Mouse (Mus musculus) lung, embryonic 14.5 days (tissue): ENCODE data around the gene Taok3. TPM values are rescaled to one million over a fixed set of nuclear protein-coding genes. Genes with fewer than 3 reads are reported as not detected.
A peak's percentile ranks its signal among the peaks of the same experiment; 100 is the strongest.

Experiments
- ATAC-seq: fragments of 200-750 bp; cut with Nextera tagmentation; 2 replicates; pipeline ENCODE4 v1.8.0; 2017; ENCODE audit warnings: mild to moderate bottlenecking, moderate TSS enrichment, moderate library complexity; ENCODE audit not compliant: insufficient read depth
- DNase-seq: peaks from one replicate; pipeline ENCODE4 v3.0.0-alpha.2; 2015
- H3K27ac ChIP-seq: fragments of 300-500 bp; sonication (generic); 2 replicates; pipeline ENCODE4 v1.5.1; 2014; ENCODE audit warnings: low read depth, mild to moderate bottlenecking, moderate library complexity
- H3K27me3 ChIP-seq: fragments of 300-500 bp; sonication (generic); 2 replicates; pipeline ENCODE4 v1.6.1; 2014; ENCODE audit warnings: low read length, control low read depth; ENCODE audit not compliant: insufficient read depth
- H3K36me3 ChIP-seq: fragments of 300-500 bp; sonication (generic); 2 replicates; pipeline ENCODE4 v1.6.1; 2014; ENCODE audit warnings: control low read depth; ENCODE audit not compliant: insufficient read depth
- H3K4me1 ChIP-seq: fragments of 300-500 bp; sonication (generic); 2 replicates; pipeline ENCODE4 v1.6.1; 2014; ENCODE audit warnings: antibody characterized with exemption, control low read depth; ENCODE audit not compliant: insufficient read depth
- H3K4me2 ChIP-seq: fragments of 300-500 bp; sonication (generic); 2 replicates; pipeline ENCODE4 v1.6.1; 2014; ENCODE audit warnings: mild to moderate bottlenecking
- H3K4me3 ChIP-seq: fragments of 300-500 bp; sonication (generic); 2 replicates; pipeline ENCODE4 v1.5.1; 2014; ENCODE audit warnings: low read depth, low read length
- H3K9ac ChIP-seq: fragments of 300-500 bp; sonication (generic); 2 replicates; pipeline ENCODE4 v1.6.1; 2014
- H3K9me3 ChIP-seq: fragments of 300-500 bp; sonication (generic); 2 replicates; pipeline ENCODE4 v1.6.1; 2016; ENCODE audit warnings: low read depth, low read length, control low read depth
- CTCF ChIP-seq: IDR thresholded peaks from 2 replicates; pipeline ENCODE4 v1.5.1; 2016; ENCODE audit warnings: antibody characterized with exemption, low read depth
- WGBS: fragments of 180-500 bp; shearing (Covaris S2); extraction: QIAGEN DNeasy Blood & Tissue Kit; methylation state at CpG from one replicate; pipeline ENCODE4 v1.1.7; 2014; 5-methylcytosine and 5-hydroxymethylcytosine counted together
- polyA plus RNA-seq: library from polyadenylated mRNA; unstranded; fragments of >200 nt; fragmentation: Nextera tagmentation; extraction: Ambion mirVana; gene quantifications from 2 replicates; pipeline ENCODE4 v1.2.1, GENCODE M21; 2014

The Taok3 gene
- polyA plus RNA-seq, 1 experiment from 2014 or later: 18.8 TPM

DNA sequence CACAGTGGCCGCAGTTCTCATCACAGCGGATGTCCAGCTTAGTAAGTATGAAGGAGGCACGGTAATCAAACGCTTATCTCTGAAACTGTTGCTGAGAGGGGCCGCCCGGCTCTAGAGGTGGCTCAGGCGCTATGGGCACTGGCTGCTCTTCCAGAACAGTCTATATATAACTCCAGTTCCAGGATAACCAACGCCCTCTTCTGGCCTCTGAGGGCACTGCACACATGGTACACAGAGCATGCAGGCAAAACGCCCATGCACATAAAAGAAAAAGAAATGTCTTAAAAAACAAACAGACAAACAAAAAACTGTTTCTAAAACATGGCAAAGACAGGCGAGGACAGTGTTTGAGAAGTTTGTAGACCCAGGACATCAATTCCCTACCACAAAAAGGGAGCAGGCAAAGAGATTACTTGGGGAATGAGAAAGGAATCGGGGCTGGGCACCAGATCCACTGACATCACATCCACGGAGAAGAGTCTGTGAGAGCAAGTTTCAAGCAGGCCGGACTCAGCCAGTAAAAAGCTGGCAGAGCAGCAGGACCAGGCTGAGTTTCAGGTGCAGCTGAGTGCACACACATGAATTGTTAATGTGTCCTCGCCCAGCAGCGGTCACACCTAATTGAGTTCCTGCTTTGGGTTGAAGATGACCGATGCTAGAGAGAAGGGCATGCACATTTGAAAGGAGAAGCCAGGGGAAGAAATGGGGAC lies 8.7 kb upstream of the Taok3 start:
- Histone ChIP-seq H3K27me3 (no peaks in the 10 kb centered on the region), H3K36me3 (peaks cover 70% of the 10 kb centered on the region), H3K9ac (no peak overlapping the region), H3K4me1 (no peaks in the 10 kb centered on the region), H3K27ac (no peak overlapping the region), H3K9me3 (no peaks in the 10 kb centered on the region), H3K4me2 (no peak overlapping the region), H3K4me3 (no peak overlapping the region)
- TF ChIP-seq CTCF: no peak
- no peak for ATAC-seq
- no peak for DNase-seq
- 89% methylated on average over 16 of the region's 16 CpGs for WGBS

GRCm38 (mm10) chr5:117111774-117112112 lies 8.2 kb upstream of the Taok3 start:
- WGBS: 98% methylated on average over 7 of the region's 7 CpGs
- H3K36me3 ChIP-seq: peaks cover 65% of the 10 kb centered on the region
- no peak overlapping the region for H3K9ac ChIP-seq
- DNase-seq: no peak
- TF ChIP-seq CTCF: no peak
- no peak overlapping the region for H3K4me2 ChIP-seq
- no peak for ATAC-seq
- no peak overlapping the region for H3K4me3 ChIP-seq
- H3K27me3 ChIP-seq: no peaks in the 10 kb centered on the region
- H3K4me1 ChIP-seq: no peaks in the 10 kb centered on the region
- no peak overlapping the region for H3K27ac ChIP-seq
- H3K9me3 ChIP-seq: no peaks in the 10 kb centered on the region

- 90% methylated on average over 7 of the region's 7 CpGs for WGBS
- no peak overlapping the region for H3K4me2 ChIP-seq
- H3K4me3 ChIP-seq: no peak overlapping the region
- peak; percentile 36 for TF ChIP-seq CTCF
- no peaks in the 10 kb centered on the region for H3K27me3 ChIP-seq
- no peak for ATAC-seq
- peaks cover 50% of the 10 kb centered on the region for H3K36me3 ChIP-seq
- DNase-seq: peak; percentile 48
- H3K9me3 ChIP-seq: no peaks in the 10 kb centered on the region
- H3K9ac ChIP-seq: no peak overlapping the region
- H3K4me1 ChIP-seq: no peaks in the 10 kb centered on the region
- H3K27ac ChIP-seq: no peak overlapping the region
These were observed 6.6 kb upstream of the Taok3 start for GRCm38 (mm10) chr5:117113330-117113729.

- peak; percentile 73 for DNase-seq
- H3K9ac ChIP-seq: peak overlapping the region; percentile 85
- WGBS: 4% methylated on average over 16 of the region's 16 CpGs
These were observed 5.2 kb upstream of the Taok3 start for GRCm38 (mm10) chr5:117114581-117115192.

DNA sequence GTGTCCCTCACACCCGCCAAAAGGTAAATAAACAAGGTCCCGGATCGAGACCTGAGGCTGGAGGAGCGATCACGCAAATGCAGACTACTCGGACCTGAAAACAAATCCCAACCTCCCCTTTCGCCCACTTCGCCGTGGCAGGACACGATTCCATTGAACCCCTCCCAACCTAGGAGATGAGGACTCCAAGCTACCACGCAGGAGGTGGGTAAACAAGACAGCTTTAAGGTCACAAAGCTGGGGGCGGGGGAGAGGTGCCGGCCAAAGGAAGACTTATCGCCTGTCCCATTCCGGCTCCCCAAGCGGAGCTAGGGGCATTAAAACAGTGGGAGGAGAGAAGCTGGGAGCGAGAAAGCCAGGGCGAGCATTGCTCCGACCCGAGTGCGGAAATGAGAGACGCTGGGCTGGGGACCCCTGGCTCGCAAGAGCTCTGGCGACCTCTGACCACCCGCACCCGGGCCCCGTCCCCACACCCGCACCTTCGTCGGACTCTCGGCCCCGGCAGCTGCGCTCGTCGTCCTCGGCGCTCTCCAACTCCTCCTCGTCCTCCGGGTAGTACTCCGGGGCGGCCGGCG lies 4.6 kb upstream of the Taok3 start:
- peak; percentile 9; the same call in 1 of the 2 replicates for ATAC-seq

More at GRCm38 (mm10) chr5:117114581-117115192, 5.2 kb upstream of the Taok3 start:
- H3K9me3 ChIP-seq: no peaks in the 10 kb centered on the region
- H3K4me1 ChIP-seq: no peaks in the 10 kb centered on the region
- H3K4me3 ChIP-seq: peak overlapping the region; percentile 97
- peak overlapping the region; percentile 92 for H3K4me2 ChIP-seq
- 0 out of 2 replicates have a peak overlapping the region, but pooled peaks have one; percentile 82 for H3K27ac ChIP-seq
- H3K27me3 ChIP-seq: no peaks in the 10 kb centered on the region
- H3K36me3 ChIP-seq: peaks cover 36% of the 10 kb centered on the region
- no peak for ATAC-seq
- peak; percentile 78 for TF ChIP-seq CTCF

DNA sequence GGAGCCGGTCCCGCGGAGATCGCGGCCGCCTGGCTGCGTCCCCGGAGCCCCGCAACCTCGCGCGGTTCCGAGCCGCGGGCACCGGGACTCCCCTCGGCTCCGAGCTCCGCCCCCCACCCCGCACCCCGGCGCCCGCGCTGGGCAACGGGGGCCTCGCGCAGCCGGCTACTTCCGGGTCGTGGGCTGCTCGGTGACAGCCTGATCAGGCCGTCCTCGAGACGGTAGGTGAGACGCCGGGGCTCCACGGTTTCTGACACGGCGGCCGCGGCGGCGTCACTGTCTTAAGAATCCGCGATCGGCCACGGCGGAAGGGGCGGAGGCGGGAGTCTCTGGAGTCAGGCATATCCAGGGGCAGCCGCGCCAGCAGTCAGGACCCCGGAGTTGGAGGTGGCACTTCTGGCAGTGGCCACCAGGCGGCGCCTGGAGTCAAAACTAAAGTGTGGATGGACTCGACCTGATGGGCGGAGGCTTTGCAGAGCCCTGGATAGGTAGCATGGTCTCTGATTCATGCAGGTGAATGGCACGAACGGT lies 4.0 kb upstream of the Taok3 start, which contains the start of gene Suds3:
Suds3 (minus strand) TSS at position 278 of the 531 bp plus-strand sequence.
- Histone ChIP-seq H3K4me2 (peak within 1 kb of the TSS; percentile 92), H3K36me3 (peaks cover 25% of the 10 kb centered on the region), H3K4me3 (peak within 1 kb of the TSS; percentile 97), H3K27ac (peak within 1 kb of the TSS; percentile 82), H3K9me3 (no peaks in the 10 kb centered on the region), H3K27me3 (no peaks in the 10 kb centered on the region), H3K9ac (peak within 1 kb of the TSS; percentile 85), H3K4me1 (peaks cover 3% of the 10 kb centered on the region)
- WGBS: under 1% methylated on average over 56 of the region's 59 CpGs
- DNase-seq (peak; percentile 94), ATAC-seq (peak; percentile 81)
- TF ChIP-seq CTCF: peak; percentile 96

More for the DNA sequence above, 4.6 kb upstream of the Taok3 start:
- TF ChIP-seq CTCF: no peak
- peak overlapping the region; percentile 97 for H3K4me3 ChIP-seq
- H3K9me3 ChIP-seq: no peaks in the 10 kb centered on the region
- H3K9ac ChIP-seq: peak overlapping the region; percentile 85
- under 1% methylated on average over 43 of the region's 43 CpGs for WGBS
- no peaks in the 10 kb centered on the region for H3K27me3 ChIP-seq
- no peaks in the 10 kb centered on the region for H3K4me1 ChIP-seq
- DNase-seq: peak; percentile 46
- H3K4me2 ChIP-seq: peak overlapping the region; percentile 92
- H3K36me3 ChIP-seq: peaks cover 30% of the 10 kb centered on the region
- peak overlapping the region; percentile 82; the same call in 1 of the 2 replicates for H3K27ac ChIP-seq

DNA sequence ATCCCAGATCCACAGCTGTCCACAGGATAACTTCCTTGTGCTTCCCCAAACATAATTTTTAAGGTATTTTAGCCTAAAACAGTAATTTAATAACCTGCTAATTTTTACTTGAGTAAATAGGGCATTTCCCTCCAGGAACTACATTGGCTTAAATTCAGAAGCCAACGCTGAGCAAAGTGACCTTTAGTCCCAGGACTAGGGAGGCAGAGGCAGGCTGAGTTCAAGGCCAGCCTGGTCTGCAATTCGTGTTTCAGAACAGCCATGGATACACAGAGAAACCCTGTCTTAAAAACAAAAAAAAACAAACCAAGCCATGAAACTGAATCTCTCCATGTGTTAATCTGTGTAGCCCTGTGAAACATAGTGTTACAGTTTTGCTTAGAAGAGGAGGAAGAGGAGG lies 3.3 kb upstream of the Taok3 start:
- H3K9ac ChIP-seq: no peak overlapping the region
- no peak for TF ChIP-seq CTCF
- DNase-seq: no peak
- H3K4me1 ChIP-seq: peaks cover 11% of the 10 kb centered on the region
- H3K36me3 ChIP-seq: peaks cover 19% of the 10 kb centered on the region
- no peaks in the 10 kb centered on the region for H3K9me3 ChIP-seq
- no peak overlapping the region for H3K4me3 ChIP-seq
- WGBS: 64% methylated on average over 2 of the region's 2 CpGs
- H3K27me3 ChIP-seq: no peaks in the 10 kb centered on the region
- ATAC-seq: no peak
- H3K4me2 ChIP-seq: no peak overlapping the region; the same call in 1 of the 2 replicates
- no peak overlapping the region for H3K27ac ChIP-seq
